Mouse (Mus musculus) bone marrow, adult 2 months (tissue): ENCODE results near the gene Ampd3. TPM values are rescaled to one million over a fixed set of nuclear protein-coding genes. Genes with fewer than 3 reads are reported as not detected.

ENCODE experiments used
- H3K27ac ChIP-seq: fragments of 200-500 bp; 2 replicates; pipeline ENCODE4 v1.5.1; 2012; ENCODE audit warnings: low read depth, mild to moderate bottlenecking, control low read depth, inconsistent platforms, low read length; ENCODE audit not compliant: control insufficient read depth, poor library complexity, insufficient read depth
- H3K4me1 ChIP-seq: fragments of 200-500 bp; 2 replicates; pipeline ENCODE4 v1.6.1; 2011; ENCODE audit warnings: low read length; ENCODE audit not compliant: control insufficient read depth, insufficient read depth
- H3K4me3 ChIP-seq: fragments of 200-500 bp; replicated peaks from 2 replicates; pipeline ENCODE3; 2011; ENCODE audit warnings: mild to moderate bottlenecking, low read depth, low read length, control low read depth; ENCODE audit not compliant: control insufficient read depth
- CTCF ChIP-seq: fragments of 200-500 bp; IDR thresholded peaks from 2 replicates; pipeline ENCODE4 v1.5.1; 2011; ENCODE audit warnings: low read length, control low read depth; ENCODE audit not compliant: control insufficient read depth, insufficient read depth
- POLR2A ChIP-seq: fragments of 200-500 bp; IDR thresholded peaks from 2 replicates; pipeline ENCODE4 v1.6.1; 2011; ENCODE audit warnings: low read depth, mild to moderate bottlenecking, control low read depth, low read length, borderline replicate concordance; ENCODE audit not compliant: control insufficient read depth
- WGBS: fragments of 180-500 bp; shearing (Covaris S2); methylation state at CpG from one replicate; pipeline ENCODE4 v1.1.7; 2018; 5-methylcytosine and 5-hydroxymethylcytosine counted together
- polyA plus RNA-seq: library from polyadenylated mRNA; stranded (reverse); fragments of >200 nt; gene quantifications from 2 replicates; pipeline ENCODE4 v1.2.4, GENCODE M21; 2011; ENCODE audit warnings: low replicate concordance; ENCODE audit not compliant: missing spikeins, insufficient read depth, insufficient read length

The Ampd3 gene
- polyA plus RNA-seq, 1 experiment, result 36.5 TPM

DNA sequence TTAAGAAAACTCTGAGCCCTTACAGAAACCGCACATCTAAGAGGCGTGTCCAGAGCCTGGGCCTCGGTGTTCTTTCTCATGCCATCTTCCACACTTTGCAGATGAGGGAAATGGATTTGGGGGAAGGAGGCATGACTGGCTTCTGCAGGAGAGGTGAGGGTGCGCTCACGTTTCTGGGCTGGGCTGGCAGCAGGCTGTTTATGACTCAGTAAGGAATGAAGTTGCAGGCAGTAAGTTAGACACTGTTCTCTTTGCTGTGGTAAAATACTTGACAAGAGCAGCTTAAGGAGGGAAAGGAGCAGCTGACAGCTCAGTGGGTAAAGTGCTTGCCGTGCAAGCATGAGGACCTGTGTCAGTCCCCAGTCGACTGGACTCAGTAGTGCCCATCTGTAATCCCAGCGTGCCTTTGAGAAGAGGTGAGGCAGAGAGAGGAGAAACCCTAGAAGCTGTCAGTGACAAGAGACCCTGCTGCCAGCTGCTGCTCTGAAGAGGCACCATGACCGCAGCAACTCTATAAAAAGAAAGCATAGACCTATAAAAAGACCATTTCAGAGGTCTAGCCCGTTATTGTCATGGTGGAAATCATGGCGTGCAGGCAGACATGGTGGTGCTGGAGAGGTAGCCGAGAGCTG lies 35.9 kb upstream of the Ampd3 start:
- Histone ChIP-seq H3K27ac (no peak overlapping the region), H3K4me1 (no peaks in the 10 kb centered on the region), H3K4me3 (no peak overlapping the region)
- TF ChIP-seq CTCF (no peak), POLR2A (no peak)
- WGBS, result 79% methylated on average over 12 of the region's 12 CpGs

DNA sequence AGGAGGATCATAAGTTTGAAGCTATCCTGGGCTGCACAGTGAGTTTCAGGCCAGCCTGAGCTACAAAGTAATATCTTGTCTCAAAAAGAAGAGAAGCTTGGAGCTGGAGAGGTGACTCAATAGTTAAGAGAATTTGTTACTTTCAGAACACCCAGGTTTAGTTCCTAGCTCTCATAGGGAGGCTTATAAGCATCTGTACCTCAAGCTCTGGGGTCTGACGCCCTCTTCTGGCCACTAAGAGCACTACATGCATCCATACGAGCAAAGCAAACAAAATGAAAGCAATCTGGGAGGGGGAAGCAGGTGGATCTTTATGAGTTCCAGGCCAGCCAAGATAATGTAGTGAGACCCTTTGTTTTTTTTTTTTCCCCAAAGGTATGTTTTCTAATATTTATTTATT lies 31.1 kb upstream of the Ampd3 start:
- no peaks in the 10 kb centered on the region for H3K4me1 ChIP-seq
- no peak for TF ChIP-seq POLR2A
- no peak for TF ChIP-seq CTCF
- H3K4me3 ChIP-seq, result no peak overlapping the region
- H3K27ac ChIP-seq, result no peak overlapping the region
- WGBS, result 30% methylated on average over 2 of the region's 2 CpGs

DNA sequence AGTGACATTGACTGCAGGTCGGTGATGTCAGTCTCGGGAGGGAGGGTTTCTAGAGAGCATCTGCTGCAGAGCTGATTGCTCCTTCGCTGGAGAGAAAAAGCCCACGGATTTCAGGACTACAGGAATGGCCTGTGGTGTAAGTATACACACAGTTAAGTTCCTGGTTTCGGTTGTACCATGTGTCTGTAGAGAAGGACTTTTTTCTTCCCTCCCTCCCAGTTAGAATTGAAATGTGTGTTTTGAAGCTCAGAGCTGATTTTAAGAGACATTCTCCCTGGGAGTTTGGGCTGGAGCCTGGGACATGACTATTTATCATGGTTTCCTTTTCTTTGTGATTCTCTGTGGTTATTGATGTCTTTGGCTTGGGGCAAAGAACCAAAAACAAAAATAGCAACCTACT lies 28.2 kb upstream of the Ampd3 start:
- 64% methylated on average over 5 of the region's 5 CpGs for WGBS
- TF ChIP-seq CTCF (no peak), POLR2A (no peak)
- Histone ChIP-seq H3K27ac (no peak overlapping the region), H3K4me1 (no peaks in the 10 kb centered on the region), H3K4me3 (no peak overlapping the region)

DNA sequence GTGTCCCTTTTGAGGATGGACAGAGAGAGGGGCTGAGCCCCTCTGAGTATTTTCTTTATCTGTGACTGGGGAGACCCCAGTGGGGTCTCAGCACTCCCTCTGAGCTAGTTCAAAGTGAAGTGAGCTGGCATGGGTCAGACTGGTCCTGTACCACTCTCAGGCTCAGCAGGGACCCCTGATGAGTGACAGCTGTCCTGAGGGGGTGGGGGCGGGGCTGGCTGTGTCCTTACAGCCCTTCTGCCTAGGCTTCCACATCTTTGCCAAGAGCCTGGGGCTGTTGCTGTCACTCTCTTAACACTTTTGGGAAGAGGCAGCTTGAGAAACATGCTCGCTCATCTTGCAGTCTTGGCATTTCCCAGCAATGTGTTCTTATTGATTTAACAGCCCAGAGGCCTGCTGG lies 27.8 kb upstream of the Ampd3 start:
- WGBS, result 65% methylated on average over 2 of the region's 2 CpGs
- TF ChIP-seq CTCF (no peak), POLR2A (no peak)
- no peak overlapping the region for H3K27ac ChIP-seq
- no peaks in the 10 kb centered on the region for H3K4me1 ChIP-seq
- H3K4me3 ChIP-seq, result no peak overlapping the region

DNA sequence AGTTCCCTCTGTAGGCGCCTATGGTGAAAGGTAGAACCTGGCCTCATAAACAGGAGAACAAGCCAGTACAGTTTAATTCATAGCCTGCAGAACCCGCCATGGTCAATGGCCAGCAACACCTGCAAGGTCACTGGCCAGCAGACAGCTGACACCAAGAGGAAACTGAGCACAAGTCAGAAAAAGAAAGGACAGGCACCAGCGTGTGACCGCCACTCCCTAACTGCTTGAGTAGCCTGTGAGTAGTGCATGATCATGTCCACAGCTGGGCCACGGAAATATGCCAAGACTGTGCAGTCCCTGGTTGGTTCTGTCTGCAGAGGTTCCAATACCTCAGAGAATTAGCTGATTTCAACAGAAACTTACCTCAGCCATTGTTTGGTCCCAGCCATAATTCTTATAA lies 26.0 kb upstream of the Ampd3 start:
- no peak overlapping the region for H3K4me3 ChIP-seq
- WGBS, result 82% methylated on average over 5 of the region's 5 CpGs
- H3K27ac ChIP-seq, result no peak overlapping the region
- no peaks in the 10 kb centered on the region for H3K4me1 ChIP-seq
- TF ChIP-seq CTCF (no peak), POLR2A (no peak)

DNA sequence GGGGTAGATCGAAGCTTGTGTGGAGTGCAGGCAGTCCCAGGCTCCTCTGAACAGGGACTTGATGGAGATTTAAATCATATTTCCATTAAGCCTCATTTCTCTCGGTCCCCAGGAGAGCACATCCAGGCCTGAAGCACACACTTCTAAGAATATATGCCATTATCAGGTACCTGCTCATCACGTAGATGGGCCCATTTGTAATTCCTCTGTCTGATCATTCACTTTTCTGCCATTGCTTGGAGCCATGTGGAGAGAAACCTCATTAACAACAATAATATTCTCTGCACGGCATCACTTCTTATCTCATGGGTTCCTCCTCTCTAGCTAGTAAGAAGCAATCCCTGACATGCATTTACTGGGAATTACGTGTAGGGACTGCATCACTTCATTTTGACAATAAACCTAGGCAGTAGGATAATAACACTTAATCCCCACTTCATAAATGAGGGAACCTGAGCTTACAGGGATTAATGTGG lies 21.9 kb upstream of the Ampd3 start:
- 87% methylated on average over 5 of the region's 5 CpGs for WGBS
- H3K4me3 ChIP-seq, result no peak overlapping the region
- H3K4me1 ChIP-seq, result no peaks in the 10 kb centered on the region
- no peak overlapping the region for H3K27ac ChIP-seq
- TF ChIP-seq CTCF, result no peak
- TF ChIP-seq POLR2A, result no peak

DNA sequence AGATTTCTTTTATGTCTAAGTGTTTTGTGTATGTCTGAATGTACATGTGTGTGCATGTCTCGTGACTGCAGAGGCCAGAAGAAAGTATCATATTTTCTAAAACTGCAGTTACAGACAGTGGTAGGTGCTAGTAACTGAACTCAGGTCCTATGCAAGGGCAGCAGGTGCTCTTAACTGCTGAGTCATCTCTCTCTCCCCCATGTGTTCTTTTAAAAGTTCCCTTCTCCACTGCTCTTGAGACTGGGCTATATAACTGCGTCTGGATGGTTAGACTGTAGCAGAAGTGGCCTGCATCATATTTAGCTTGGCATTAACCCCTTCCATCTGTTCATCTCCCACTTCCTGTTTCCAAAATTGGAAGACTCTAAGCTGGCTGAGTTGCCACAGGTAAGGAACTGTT lies 21.2 kb upstream of the Ampd3 start:
- Histone ChIP-seq H3K27ac (no peak overlapping the region), H3K4me1 (no peaks in the 10 kb centered on the region), H3K4me3 (no peak overlapping the region)
- 43% methylated on average over 2 of the region's 2 CpGs for WGBS
- no peak for TF ChIP-seq CTCF

DNA sequence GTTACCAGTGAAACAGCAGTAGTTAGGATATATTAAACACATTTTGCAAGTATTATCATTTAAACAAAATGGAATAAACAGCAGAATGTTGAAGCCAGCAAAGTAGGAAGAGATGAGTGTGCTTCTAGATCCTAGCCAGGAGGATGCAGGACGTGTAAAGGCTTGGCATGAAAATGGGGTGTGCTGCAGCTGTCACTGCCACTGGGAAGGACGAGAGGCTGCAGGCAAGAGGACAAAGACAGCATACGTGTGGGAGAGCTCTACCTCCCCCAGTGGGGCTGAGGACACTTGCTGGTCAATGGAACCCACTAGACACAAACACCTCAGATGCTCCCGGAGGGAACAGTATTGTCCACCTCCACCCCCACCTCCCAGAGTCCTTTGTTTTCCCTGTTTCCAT lies 17.2 kb upstream of the Ampd3 start:
- no peak overlapping the region for H3K4me3 ChIP-seq
- no peak for TF ChIP-seq CTCF
- no peak for TF ChIP-seq POLR2A
- no peaks in the 10 kb centered on the region; the same call in 1 of the 2 replicates for H3K4me1 ChIP-seq
- 66% methylated on average over 4 of the region's 4 CpGs for WGBS
- H3K27ac ChIP-seq, result no peak overlapping the region

DNA sequence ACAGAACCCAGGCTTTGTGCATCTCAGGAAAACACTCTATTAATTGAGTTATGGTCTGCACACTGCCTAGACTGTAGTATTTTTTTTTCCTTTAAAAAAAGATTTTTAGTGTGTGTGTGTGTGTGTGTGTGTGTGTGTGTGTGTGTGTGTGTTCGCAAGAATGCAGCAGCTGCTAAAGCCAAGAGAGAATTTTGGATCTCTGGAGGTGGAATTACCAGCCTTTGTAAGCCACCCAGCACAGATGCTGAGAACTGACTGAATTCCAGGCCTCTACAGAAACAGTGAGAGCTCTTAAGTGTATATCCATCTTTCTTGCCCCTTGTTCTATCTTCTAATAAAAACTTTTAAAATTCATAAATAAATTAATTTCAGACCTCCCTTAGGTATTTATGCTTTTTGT lies 16.4 kb upstream of the Ampd3 start:
- H3K27ac ChIP-seq, result no peak overlapping the region
- 81% methylated on average over 1 of the region's 1 CpGs for WGBS
- H3K4me1 ChIP-seq, result no peaks in the 10 kb centered on the region; the same call in 1 of the 2 replicates
- no peak overlapping the region for H3K4me3 ChIP-seq
- TF ChIP-seq POLR2A, result no peak
- no peak for TF ChIP-seq CTCF
